Mouse (Mus musculus) intestine, embryonic 16.5 days (tissue): ENCODE data around the gene Gm6040. TPM values are rescaled to one million over a fixed set of nuclear protein-coding genes. Genes with fewer than 3 reads are reported as not detected.

Source experiments
- ATAC-seq: fragments of 200-750 bp; cut with Nextera tagmentation; 2 replicates; pipeline ENCODE4 v1.8.0; 2017; ENCODE audit warnings: moderate TSS enrichment, moderate library complexity
- H3K27ac ChIP-seq: fragments of 300-500 bp; sonication (generic); 2 replicates; pipeline ENCODE4 v1.5.1; 2014; ENCODE audit warnings: mild to moderate bottlenecking, low read length
- H3K27me3 ChIP-seq: fragments of 300-500 bp; sonication (generic); replicated peaks from 2 replicates; pipeline ENCODE4 v1.6.1; 2014; ENCODE audit warnings: low read length, control low read depth, mixed read lengths; ENCODE audit not compliant: control insufficient read depth, insufficient read depth
- H3K36me3 ChIP-seq: fragments of 300-500 bp; sonication (generic); 2 replicates; pipeline ENCODE4 v1.6.1; 2014; ENCODE audit warnings: low read length, control low read depth; ENCODE audit not compliant: control insufficient read depth, insufficient read depth
- H3K4me1 ChIP-seq: fragments of 300-500 bp; sonication (generic); 2 replicates; pipeline ENCODE4 v1.6.1; 2014; ENCODE audit warnings: low read length, control low read depth, mixed read lengths; ENCODE audit not compliant: control insufficient read depth, insufficient read depth
- H3K4me2 ChIP-seq: fragments of 300-500 bp; sonication (generic); 2 replicates; pipeline ENCODE4 v1.6.1; 2014; ENCODE audit warnings: low read depth, low read length, control low read depth
- H3K4me3 ChIP-seq: fragments of 300-500 bp; sonication (generic); 2 replicates; pipeline ENCODE4 v1.5.1; 2014; ENCODE audit warnings: mild to moderate bottlenecking, low read length
- H3K9ac ChIP-seq: fragments of 300-500 bp; sonication (generic); 2 replicates; pipeline ENCODE4 v1.6.1; 2014; ENCODE audit warnings: low read depth, low read length
- H3K9me3 ChIP-seq: fragments of 300-500 bp; sonication (generic); 2 replicates; pipeline ENCODE4 v1.6.1; 2016; ENCODE audit warnings: low read length, control low read depth; ENCODE audit not compliant: control insufficient read depth
- WGBS: fragments of 180-500 bp; shearing (Covaris S2); extraction: QIAGEN DNeasy Blood & Tissue Kit; methylation state at CpG from one replicate; pipeline ENCODE4 v1.1.7; 2014; 5-methylcytosine and 5-hydroxymethylcytosine counted together
- polyA plus RNA-seq: library from polyadenylated mRNA; unstranded; fragments of >200 nt; fragmentation: Nextera tagmentation; extraction: Ambion mirVana; gene quantifications from 2 replicates; pipeline ENCODE4 v1.2.1, GENCODE M21; 2015

Gm6040 gene
- polyA plus RNA-seq: not detected in 2 replicates

- Histone ChIP-seq H3K27me3 (no peaks in the 10 kb centered on the region), H3K9ac (no peak within 1 kb of the TSS), H3K27ac (no peak within 1 kb of the TSS), H3K9me3 (no peaks in the 10 kb centered on the region; the same call in 1 of the 2 replicates), H3K4me1 (no peaks in the 10 kb centered on the region), H3K36me3 (no peaks in the 10 kb centered on the region), H3K4me2 (no peak within 1 kb of the TSS), H3K4me3 (no peak within 1 kb of the TSS)
- ATAC-seq: no peak
- 73% methylated on average over 3 of the region's 3 CpGs for WGBS
Measured at GRCm38 (mm10) chr8:20921971-20922370, at the start of gene Gm6040. Gene Gm6040, minus strand, starts transcription at chr8:20922071.

GRCm38 (mm10) chr8:20964531-20964930, 42.7 kb upstream of the Gm6040 start:
- H3K9me3 ChIP-seq: no peaks in the 10 kb centered on the region; the same call in 1 of the 2 replicates
- no peaks in the 10 kb centered on the region for H3K4me1 ChIP-seq
- H3K4me3 ChIP-seq: no peak overlapping the region
- no peak overlapping the region for H3K4me2 ChIP-seq
- no peak overlapping the region for H3K9ac ChIP-seq
- no peaks in the 10 kb centered on the region for H3K27me3 ChIP-seq
- 68% methylated on average over 2 of the region's 2 CpGs for WGBS
- no peak overlapping the region for H3K27ac ChIP-seq
- no peaks in the 10 kb centered on the region for H3K36me3 ChIP-seq
- ATAC-seq: no peak

GRCm38 (mm10) chr8:20944610-20945009, 22.7 kb upstream of the Gm6040 start, which contains the start of gene AY761185:
Gene AY761185, minus strand, starts transcription at chr8:20944710.
- Histone ChIP-seq H3K27me3 (no peaks in the 10 kb centered on the region), H3K9me3 (0 out of 2 replicates have a peak, but pooled peaks cover 3% of the 10 kb centered on the region), H3K4me3 (no peak within 1 kb of the TSS), H3K4me2 (no peak within 1 kb of the TSS), H3K4me1 (no peaks in the 10 kb centered on the region), H3K9ac (no peak within 1 kb of the TSS), H3K27ac (no peak within 1 kb of the TSS), H3K36me3 (no peaks in the 10 kb centered on the region)
- 80% methylated on average over 3 of the region's 3 CpGs for WGBS
- ATAC-seq: no peak

- WGBS: 88% methylated on average over 1 of the region's 1 CpGs
Measured at GRCm38 (mm10) chr8:20912288-20912687, 9.6 kb downstream of the Gm6040 start.

GRCm38 (mm10) chr8:20908256-20908655, 13.6 kb downstream of the Gm6040 start:
- 69% methylated on average over 2 of the region's 2 CpGs for WGBS
- no peak overlapping the region for H3K9ac ChIP-seq

More at GRCm38 (mm10) chr8:20912288-20912687, 9.6 kb downstream of the Gm6040 start:
- no peak for ATAC-seq
- no peak overlapping the region for H3K9ac ChIP-seq
- H3K9me3 ChIP-seq: no peaks in the 10 kb centered on the region
- no peaks in the 10 kb centered on the region for H3K4me1 ChIP-seq
- no peak overlapping the region for H3K4me3 ChIP-seq
- no peaks in the 10 kb centered on the region for H3K36me3 ChIP-seq
- no peaks in the 10 kb centered on the region for H3K27me3 ChIP-seq
- no peak overlapping the region for H3K27ac ChIP-seq
- H3K4me2 ChIP-seq: no peak overlapping the region

GRCm38 (mm10) chr8:20907119-20907518, 14.8 kb downstream of the Gm6040 start:
- 93% methylated on average over 2 of the region's 2 CpGs for WGBS
- Histone ChIP-seq H3K4me1 (no peaks in the 10 kb centered on the region), H3K27ac (no peak overlapping the region), H3K9me3 (no peaks in the 10 kb centered on the region; the same call in 1 of the 2 replicates), H3K36me3 (no peaks in the 10 kb centered on the region), H3K4me3 (no peak overlapping the region), H3K9ac (no peak overlapping the region), H3K27me3 (no peaks in the 10 kb centered on the region), H3K4me2 (no peak overlapping the region)
- no peak for ATAC-seq

More at GRCm38 (mm10) chr8:20908256-20908655, 13.6 kb downstream of the Gm6040 start:
- Histone ChIP-seq H3K27ac (no peak overlapping the region), H3K36me3 (no peaks in the 10 kb centered on the region), H3K9me3 (no peaks in the 10 kb centered on the region), H3K4me2 (no peak overlapping the region), H3K4me3 (no peak overlapping the region), H3K27me3 (no peaks in the 10 kb centered on the region), H3K4me1 (no peaks in the 10 kb centered on the region)
- no peak for ATAC-seq

- Histone ChIP-seq H3K4me3 (no peak within 1 kb of the TSS), H3K4me1 (no peaks in the 10 kb centered on the region), H3K27ac (no peak within 1 kb of the TSS), H3K9me3 (peaks cover 5% of the 10 kb centered on the region), H3K9ac (no peak within 1 kb of the TSS), H3K36me3 (no peaks in the 10 kb centered on the region), H3K27me3 (no peaks in the 10 kb centered on the region), H3K4me2 (no peak within 1 kb of the TSS)
- ATAC-seq: no peak
- 61% methylated on average over 2 of the region's 2 CpGs for WGBS
Measured at GRCm38 (mm10) chr8:20902527-20902926, 19.3 kb downstream of the Gm6040 start, which contains the start of gene Gm15056. Gene Gm15056, minus strand, starts transcription at chr8:20902627.

GRCm38 (mm10) chr8:20892369-20892768, 29.5 kb downstream of the Gm6040 start, which contains the start of gene Defb33:
Gene Defb33, plus strand, starts transcription at chr8:20892669.
- Histone ChIP-seq H3K27me3 (no peaks in the 10 kb centered on the region), H3K36me3 (no peaks in the 10 kb centered on the region), H3K4me2 (no peak within 1 kb of the TSS), H3K4me3 (no peak within 1 kb of the TSS), H3K9ac (no peak within 1 kb of the TSS), H3K9me3 (no peaks in the 10 kb centered on the region), H3K4me1 (no peaks in the 10 kb centered on the region), H3K27ac (no peak within 1 kb of the TSS)
- no peak for ATAC-seq
- WGBS: 89% methylated on average over 2 of the region's 2 CpGs

- WGBS: 33% methylated on average over 6 of the region's 6 CpGs
- Histone ChIP-seq H3K9ac (no peak overlapping the region), H3K4me3 (no peak overlapping the region), H3K4me1 (no peaks in the 10 kb centered on the region), H3K27me3 (no peaks in the 10 kb centered on the region), H3K36me3 (no peaks in the 10 kb centered on the region), H3K4me2 (no peak overlapping the region), H3K27ac (no peak overlapping the region), H3K9me3 (no peaks in the 10 kb centered on the region)
- ATAC-seq: no peak
Measured at GRCm38 (mm10) chr8:20874608-20875007, 47.3 kb downstream of the Gm6040 start.
